Mouse (Mus musculus): ENCODE results near the gene Olfr640. TPM values are rescaled to one million over a fixed set of nuclear protein-coding genes. Genes with fewer than 3 reads are reported as not detected.

Gene Olfr640
- not detected for polyA plus RNA-seq (2021)

DNA sequence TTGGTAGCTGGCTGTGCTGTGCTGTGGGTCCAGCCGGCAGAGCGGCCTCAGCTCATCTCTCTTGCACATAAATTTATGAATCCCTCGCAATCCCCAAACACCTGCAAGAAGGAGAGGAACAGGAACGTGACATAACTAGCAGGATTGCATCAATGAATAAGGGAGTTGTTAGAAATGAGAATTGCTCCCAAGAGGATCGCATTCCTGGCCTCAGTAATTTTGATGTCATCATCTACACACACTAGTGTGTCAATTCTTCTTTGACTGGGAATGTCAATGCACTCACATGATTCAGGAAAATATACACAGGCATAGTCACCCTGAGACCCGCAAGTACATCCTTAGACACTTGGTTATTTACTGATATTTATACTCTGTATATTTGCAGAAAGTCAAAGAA is at the start of gene Olfr640:
Gene Olfr640 (minus strand): TSS at position 101 of the 400 bp plus-strand sequence.
- POLR2A ChIA-PET, result no interaction called here
- no peak for TF ChIP-seq CTCF (IDR thresholded peaks at IDR 0.05)
- in situ Hi-C loops (cut with MboI; ENCODE audit: low pct_unique_long_range_greater_than_20kb), result no loop called here
- H3K27me3 ChIP-seq, result no peaks in the 10 kb centered on the region
- no peak for DNase-seq (ENCODE audit: low read depth, low spot score)
- CTCF ChIA-PET, result interaction anchor here (2.2 kb wide), 1 partner anchor 11 kb away, joined by 5 read pairs; no protein-coding TSS in a partner anchor
- ATAC-seq, result no peak

DNA sequence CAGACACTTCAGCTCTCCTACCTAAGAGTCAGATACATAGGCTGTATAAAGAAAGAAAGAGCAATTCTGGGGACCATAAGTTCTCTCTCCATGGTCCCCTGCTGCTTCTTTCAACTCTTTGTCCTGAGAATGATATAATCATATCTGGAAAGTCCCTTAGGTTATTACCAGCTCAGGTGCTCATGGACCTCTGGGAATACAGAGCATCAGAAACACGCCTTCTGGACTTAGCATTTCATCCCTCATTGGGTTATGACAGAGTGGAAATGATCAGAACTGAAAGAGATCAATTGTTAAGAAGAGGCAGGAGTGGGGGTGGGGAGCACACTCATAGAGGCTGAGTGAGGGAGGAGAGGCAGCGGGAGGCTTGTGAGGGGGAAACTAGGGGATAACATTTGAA is 46.4 kb upstream of the Olfr640 start, which contains the start of gene Olfr644:
Gene Olfr644 (minus strand): TSS at position 101 of the 400 bp plus-strand sequence.
- H3K27me3 ChIP-seq, result no peaks in the 10 kb centered on the region
- no peak for ATAC-seq
- no peak for DNase-seq (ENCODE audit: low read depth, low spot score)
- in situ Hi-C loops (cut with MboI; ENCODE audit: low pct_unique_long_range_greater_than_20kb), result no loop called here
- POLR2A ChIA-PET, result no interaction called here
- CTCF ChIA-PET, result no interaction called here
- TF ChIP-seq CTCF (IDR thresholded peaks at IDR 0.05), result no peak

DNA sequence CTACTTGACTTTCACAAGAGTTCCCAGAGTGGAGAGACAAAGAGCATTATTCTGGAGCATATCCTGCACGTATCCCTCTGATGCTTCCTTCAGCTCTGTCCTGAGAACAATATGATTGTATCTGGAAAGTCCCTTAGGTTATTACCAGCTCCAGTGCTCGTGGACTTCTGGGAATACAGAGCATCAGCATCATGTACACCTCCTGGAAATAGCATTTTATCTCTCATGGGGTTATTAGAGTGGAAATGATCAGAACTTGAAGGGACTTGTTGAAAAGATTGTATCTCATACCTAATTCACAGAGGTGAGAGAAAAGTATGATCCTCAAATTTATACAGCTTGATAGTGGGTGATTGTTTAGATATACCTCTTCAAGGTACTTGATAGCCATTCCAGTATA is 36.0 kb upstream of the Olfr640 start, which contains the start of gene 4930516K23Rik:
Gene 4930516K23Rik (minus strand): TSS at position 101 of the 400 bp plus-strand sequence.
- peaks cover 4% of the 10 kb centered on the region for H3K27me3 ChIP-seq
- DNase-seq (ENCODE audit: low read depth, low spot score) (no peak), ATAC-seq (no peak)
- ChIA-PET POLR2A (no interaction called here), CTCF (no interaction called here)
- in situ Hi-C loops (cut with MboI; ENCODE audit: low pct_unique_long_range_greater_than_20kb), result no loop called here
- TF ChIP-seq CTCF (IDR thresholded peaks at IDR 0.05), result no peak

DNA sequence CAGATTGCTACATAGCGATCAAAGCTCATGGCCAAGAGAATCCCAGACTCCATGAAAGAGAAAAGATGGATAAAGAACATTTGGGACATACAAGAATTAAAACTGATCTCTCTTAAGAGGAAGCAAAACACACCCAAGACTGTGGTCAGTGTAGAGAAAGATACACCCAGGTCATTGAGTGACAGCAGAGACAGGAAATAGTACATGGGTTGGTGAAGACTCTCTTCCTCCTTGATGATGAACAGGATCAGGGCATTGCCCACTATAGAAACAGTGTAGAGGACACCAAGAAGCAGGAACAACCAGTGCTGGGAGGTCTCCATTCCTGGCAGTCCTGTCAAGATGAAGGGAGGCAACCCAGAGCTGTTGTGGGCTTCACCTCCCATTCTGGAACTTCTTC is 33.8 kb upstream of the Olfr640 start:
- CTCF ChIA-PET, result no interaction called here

DNA sequence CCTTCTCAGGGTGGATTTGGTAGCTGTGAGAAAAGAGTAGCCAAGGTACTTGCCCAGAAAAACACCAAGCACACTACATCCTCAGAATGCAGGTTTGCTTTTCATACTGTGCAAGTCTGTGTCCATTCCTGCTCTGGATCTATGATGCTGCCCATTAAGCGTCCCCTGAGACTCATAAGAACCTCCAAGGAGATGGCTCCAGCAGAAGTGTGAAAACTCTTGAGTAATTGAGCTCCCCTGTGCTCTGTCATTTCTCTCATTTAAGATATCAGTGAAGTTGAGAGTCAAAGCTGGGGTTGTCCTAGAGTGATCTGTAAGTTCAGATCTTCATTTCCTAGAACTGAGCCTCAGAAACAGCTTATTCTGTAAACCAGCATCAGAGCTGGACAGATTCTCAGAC is 27.2 kb upstream of the Olfr640 start, which contains the start of gene Olfr642:
Gene Olfr642 (minus strand): TSS at position 101 of the 400 bp plus-strand sequence.
- ATAC-seq, result no peak
- DNase-seq (ENCODE audit: low read depth, low spot score), result no peak
- POLR2A ChIA-PET, result no interaction called here
- TF ChIP-seq CTCF (IDR thresholded peaks at IDR 0.05), result no peak
- CTCF ChIA-PET, result interaction anchor here (1.0 kb wide), 1 partner anchor 9 kb away, joined by 3 read pairs; no protein-coding TSS in a partner anchor
- no peaks in the 10 kb centered on the region for H3K27me3 ChIP-seq
- in situ Hi-C loops (cut with MboI; ENCODE audit: low pct_unique_long_range_greater_than_20kb), result no loop called here

More for the DNA sequence above, 33.8 kb upstream of the Olfr640 start:
- no peak for DNase-seq (ENCODE audit: low read depth, low spot score)
- peaks cover 4% of the 10 kb centered on the region for H3K27me3 ChIP-seq
- TF ChIP-seq CTCF (IDR thresholded peaks at IDR 0.05), result no peak
- in situ Hi-C loops (cut with MboI; ENCODE audit: low pct_unique_long_range_greater_than_20kb), result no loop called here
- POLR2A ChIA-PET, result no interaction called here
- no peak for ATAC-seq

DNA sequence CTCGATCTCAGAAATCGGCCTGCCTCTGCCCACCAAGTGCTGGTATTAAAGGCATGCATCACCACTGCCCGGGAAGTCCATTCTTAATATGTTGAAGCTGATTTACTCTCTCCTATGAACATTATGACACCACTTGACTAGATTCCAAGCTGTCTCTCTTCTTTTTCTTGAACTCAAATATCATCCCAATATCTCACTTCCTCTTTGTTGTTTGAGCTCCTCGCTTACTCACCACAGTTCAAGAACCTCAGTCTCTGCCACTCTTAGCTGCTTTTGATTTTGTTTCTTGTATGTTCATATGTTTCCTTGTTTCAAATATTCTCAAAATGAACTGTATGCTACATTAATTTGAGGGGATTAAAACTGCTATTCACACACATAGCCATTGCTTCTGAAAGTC is 25.4 kb upstream of the Olfr640 start:
- no peak for TF ChIP-seq CTCF (IDR thresholded peaks at IDR 0.05)
- CTCF ChIA-PET, result no interaction called here
- ATAC-seq (no peak), DNase-seq (ENCODE audit: low read depth, low spot score) (no peak)
- H3K27me3 ChIP-seq, result no peaks in the 10 kb centered on the region
- POLR2A ChIA-PET, result no interaction called here
- in situ Hi-C loops (cut with MboI; ENCODE audit: low pct_unique_long_range_greater_than_20kb), result no loop called here

DNA sequence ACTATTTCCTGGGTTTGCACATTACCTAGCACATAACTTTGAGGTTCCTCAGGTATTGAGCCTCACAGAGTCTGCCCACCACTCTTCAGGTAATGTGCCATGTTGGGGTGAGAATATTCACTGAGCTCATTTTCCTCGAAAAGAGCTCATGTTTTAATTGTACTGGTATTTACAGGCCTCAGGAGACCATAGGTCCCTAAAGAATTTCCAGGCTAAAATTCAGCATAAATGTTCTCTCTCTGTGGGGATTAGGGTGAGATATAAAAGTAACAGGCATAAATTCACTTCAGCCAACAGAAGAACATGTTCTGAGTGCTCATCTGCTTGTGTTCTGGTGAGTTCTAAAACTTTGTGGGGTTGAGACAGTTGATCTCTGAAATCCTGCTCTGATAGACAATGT is 9.8 kb upstream of the Olfr640 start, which contains the start of gene Olfr641:
Gene Olfr641 (plus strand): TSS at position 301 of the 400 bp plus-strand sequence.
- ChIA-PET CTCF (interaction anchor here (1.2 kb wide), 1 partner anchor 13 kb away, joined by 3 read pairs; no protein-coding TSS in a partner anchor), POLR2A (no interaction called here)
- in situ Hi-C loops (cut with MboI; ENCODE audit: low pct_unique_long_range_greater_than_20kb), result no loop called here
- no peaks in the 10 kb centered on the region for H3K27me3 ChIP-seq
- ATAC-seq (no peak), DNase-seq (ENCODE audit: low read depth, low spot score) (no peak)
- no peak for TF ChIP-seq CTCF (IDR thresholded peaks at IDR 0.05)

DNA sequence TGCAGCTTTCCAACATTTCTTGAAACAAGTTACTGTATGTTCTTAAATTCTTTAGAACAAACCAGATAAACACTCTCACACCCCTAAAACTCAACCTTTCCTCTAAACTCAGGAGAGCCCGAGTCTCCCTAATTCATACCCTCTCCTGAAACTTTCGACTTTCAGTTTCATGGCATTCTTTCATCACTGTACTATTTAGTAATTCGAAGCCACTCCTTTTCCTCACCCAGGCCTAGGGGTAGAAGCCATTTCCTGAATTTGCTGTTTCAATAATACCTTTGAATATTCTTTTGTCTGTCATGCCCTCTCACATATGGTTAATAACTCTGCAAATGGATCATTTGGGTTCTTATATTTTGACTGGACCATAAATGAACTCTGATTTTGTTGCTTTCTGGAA is 1.6 kb upstream of the Olfr640 start:
- ChIA-PET CTCF (interaction anchor here (2.2 kb wide), 1 partner anchor 9 kb away, joined by 5 read pairs; no protein-coding TSS in a partner anchor), POLR2A (no interaction called here)
- DNase-seq (ENCODE audit: low read depth, low spot score), result no peak
- TF ChIP-seq CTCF (IDR thresholded peaks at IDR 0.05), result no peak
- no peak for ATAC-seq
- in situ Hi-C loops (cut with MboI; ENCODE audit: low pct_unique_long_range_greater_than_20kb), result no loop called here
- no peaks in the 10 kb centered on the region for H3K27me3 ChIP-seq

DNA sequence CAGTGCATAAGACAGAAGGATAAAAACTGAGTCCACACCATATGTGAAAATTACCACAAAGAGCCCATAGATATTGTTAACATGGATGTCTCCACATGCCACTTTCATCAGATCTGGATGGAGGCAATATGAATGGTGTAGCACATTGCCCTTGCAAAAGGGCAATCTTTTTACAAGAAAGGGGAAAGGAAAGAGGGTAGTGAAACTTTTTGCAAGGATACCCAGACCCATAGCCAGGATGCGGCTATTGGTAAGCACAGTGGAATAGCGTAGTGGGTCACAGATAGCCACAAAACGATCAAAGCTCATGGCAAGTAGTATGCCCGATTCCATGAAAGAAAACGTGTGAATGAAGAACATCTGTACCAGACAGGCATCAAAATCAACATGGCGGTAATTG is 3.7 kb downstream of the Olfr640 start:
- no peak for ATAC-seq
- H3K27me3 ChIP-seq, result no peaks in the 10 kb centered on the region
- DNase-seq (ENCODE audit: low read depth, low spot score), result no peak
- in situ Hi-C loops (cut with MboI; ENCODE audit: low pct_unique_long_range_greater_than_20kb), result no loop called here
- TF ChIP-seq CTCF (IDR thresholded peaks at IDR 0.05), result no peak
- POLR2A ChIA-PET, result no interaction called here
- CTCF ChIA-PET, result interaction anchor here (1.2 kb wide), 1 partner anchor 14 kb away, joined by 3 read pairs; the partner anchor contains the start of gene Olfr641

DNA sequence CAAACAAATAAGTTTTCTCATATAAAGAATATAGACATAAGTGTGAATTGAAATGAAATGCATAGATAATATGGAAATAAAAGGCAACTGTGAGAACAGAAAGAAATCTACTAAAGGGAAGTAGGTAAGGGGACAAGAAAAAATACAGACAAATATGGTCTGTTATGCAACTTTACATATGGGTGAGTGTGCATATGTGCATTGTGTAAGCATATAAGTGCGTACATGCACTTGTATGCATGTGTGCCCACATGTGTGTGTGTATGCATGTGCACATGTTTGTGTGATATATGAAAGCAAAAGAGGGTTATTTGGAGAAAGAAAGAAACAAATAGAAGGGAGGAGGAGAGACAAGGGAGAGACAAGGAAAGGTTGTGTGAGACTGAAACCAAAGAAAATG is 6.4 kb downstream of the Olfr640 start:
- DNase-seq (ENCODE audit: low read depth, low spot score) (no peak), ATAC-seq (no peak)
- ChIA-PET CTCF (no interaction called here), POLR2A (no interaction called here)
- no peak for TF ChIP-seq CTCF (IDR thresholded peaks at IDR 0.05)
- in situ Hi-C loops (cut with MboI; ENCODE audit: low pct_unique_long_range_greater_than_20kb), result no loop called here
- H3K27me3 ChIP-seq, result no peaks in the 10 kb centered on the region

DNA sequence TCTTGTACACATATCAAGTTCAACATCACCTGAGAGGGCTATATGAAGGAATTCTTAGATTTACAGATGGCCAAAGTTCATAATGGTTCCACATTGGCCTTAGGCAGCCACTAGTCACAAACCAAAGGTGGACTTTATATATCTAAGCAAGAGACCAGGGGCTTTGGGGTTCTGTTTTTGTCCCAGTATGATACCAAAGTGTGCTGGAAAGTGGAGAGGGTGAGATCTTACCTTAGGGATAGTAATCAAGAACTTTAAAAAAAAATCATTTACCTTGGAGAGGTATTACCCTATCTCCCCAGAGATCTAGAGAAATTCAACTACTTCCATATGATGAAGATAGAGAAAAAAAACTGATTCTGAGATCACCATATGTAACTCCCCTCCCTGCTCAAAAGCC is 8.2 kb downstream of the Olfr640 start, which contains the start of gene Olfr639:
Gene Olfr639 (minus strand): TSS at position 101 of the 400 bp plus-strand sequence.
- ChIA-PET CTCF (no interaction called here), POLR2A (no interaction called here)
- in situ Hi-C loops (cut with MboI; ENCODE audit: low pct_unique_long_range_greater_than_20kb), result no loop called here
- DNase-seq (ENCODE audit: low read depth, low spot score) (no peak), ATAC-seq (no peak)
- H3K27me3 ChIP-seq, result no peaks in the 10 kb centered on the region
- no peak for TF ChIP-seq CTCF (IDR thresholded peaks at IDR 0.05)

DNA sequence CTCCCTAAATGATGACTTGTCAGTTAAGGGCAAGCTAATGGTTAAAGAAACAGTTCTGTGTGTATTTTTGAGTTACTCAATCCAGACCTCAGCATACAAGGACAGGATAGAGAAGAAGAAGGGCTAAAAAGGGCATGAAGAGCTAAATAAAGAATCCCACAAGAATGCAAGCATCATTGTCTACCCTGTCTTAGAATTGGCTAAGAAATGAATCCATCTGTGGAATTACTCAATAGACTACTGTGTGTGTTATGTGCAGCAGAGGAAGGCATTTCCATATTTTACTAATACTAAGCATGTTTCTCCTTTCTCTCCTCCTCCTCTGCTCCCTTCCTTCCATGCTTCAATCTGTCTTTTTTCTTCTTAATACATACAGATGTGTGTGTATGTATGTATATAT is 26.2 kb downstream of the Olfr640 start:
- CTCF ChIA-PET, result no interaction called here
- ATAC-seq (no peak), DNase-seq (ENCODE audit: low read depth, low spot score) (no peak)
- in situ Hi-C loops (cut with MboI; ENCODE audit: low pct_unique_long_range_greater_than_20kb), result no loop called here
- no peak for TF ChIP-seq CTCF (IDR thresholded peaks at IDR 0.05)
- POLR2A ChIA-PET, result no interaction called here
- no peaks in the 10 kb centered on the region for H3K27me3 ChIP-seq
